Mouse (Mus musculus): ENCODE data around the gene Deup1.
"Not testable (repeated sequence)": the region's sequence is repeated elsewhere in the genome, so short reads cannot be mapped to it uniquely, and the experiment has no call there.

The Deup1 gene

GRCm38 (mm10) chr9:15587157-15587854 lies 40.4 kb downstream of the Deup1 start:
- DNase-seq: no peak

GRCm38 (mm10) chr9:15585956-15586355 lies 41.8 kb downstream of the Deup1 start:
- DNase-seq: no peak

DNA sequence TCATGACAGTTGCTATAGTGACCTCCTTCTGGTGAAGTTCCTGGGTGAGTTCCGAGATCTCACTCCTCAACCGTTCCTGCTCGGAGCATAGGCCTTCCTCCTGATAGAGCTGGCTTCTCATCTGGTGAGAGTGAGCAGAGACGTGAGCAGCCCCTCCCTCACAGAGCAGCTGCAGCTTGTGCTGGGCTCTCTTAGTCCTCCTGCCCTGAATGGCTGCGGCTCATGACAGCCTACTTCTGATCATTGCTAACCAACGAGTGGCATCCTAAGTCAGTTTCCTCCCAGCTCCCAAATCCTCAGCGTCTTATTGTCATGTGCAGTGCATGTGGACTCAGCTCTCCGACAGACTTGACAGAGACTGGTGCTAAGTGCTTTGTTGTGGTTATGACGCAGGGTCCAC lies 43.5 kb downstream of the Deup1 start:
- DNase-seq: no peak

- DNase-seq: no peak
Measured at GRCm38 (mm10) chr9:15582026-15582425, 45.7 kb downstream of the Deup1 start.

DNA sequence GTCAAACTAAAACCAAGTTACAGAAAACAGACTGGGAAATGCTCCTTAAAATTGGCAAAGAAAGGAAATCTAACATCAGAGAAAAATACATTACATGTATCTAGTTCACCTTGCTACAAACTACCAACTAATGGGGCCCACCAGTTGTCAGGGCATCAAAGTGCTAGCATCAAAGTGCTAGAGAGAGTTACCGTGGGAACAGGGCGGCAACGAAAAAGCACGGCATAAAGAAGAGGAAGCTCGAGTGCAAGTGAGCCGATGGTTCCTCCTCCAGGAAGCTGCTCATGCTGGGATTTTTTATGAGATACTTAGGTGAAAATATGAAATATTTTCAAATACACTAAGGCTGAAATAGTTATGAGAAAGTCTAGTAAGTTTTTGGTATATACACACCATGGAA lies 47.6 kb downstream of the Deup1 start:
- no peak for DNase-seq

DNA sequence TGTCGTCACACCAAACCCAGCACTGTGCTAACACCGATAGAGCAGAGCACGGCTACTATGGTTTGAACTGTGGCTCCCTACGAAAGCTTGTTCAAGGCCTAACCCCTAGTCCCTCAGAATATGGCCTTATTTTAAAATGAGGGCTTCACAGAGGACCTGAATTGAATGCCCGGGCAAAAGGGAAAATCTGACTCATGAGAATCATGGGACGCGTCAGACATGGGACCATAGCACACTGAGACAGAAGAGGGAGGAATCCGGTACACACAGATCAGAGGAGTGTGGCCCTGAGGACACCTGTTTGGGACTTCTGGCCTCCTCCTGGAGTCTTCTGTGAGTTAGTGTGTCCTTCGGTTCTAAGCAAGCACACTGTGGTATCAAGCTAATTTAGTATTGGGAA lies 48.8 kb downstream of the Deup1 start:
- DNase-seq: no peak

DNA sequence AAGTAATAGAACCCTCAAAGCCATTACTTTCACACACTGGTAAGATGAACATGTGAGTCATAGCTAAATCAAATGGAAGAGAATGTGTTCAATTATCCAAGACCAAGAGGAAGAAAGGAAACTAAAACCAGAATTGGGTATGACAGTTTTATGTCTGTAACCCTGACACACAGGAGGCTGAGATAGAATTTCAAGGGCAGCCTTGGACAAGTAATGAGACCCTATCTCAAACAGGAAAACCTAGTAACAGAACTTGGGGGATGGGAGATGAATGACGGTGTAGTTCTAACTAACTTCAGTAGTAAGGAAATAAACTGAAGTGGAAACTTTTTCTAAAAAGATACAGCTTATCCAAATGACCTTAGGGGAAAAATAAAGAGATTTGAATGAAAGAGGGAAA lies 49.3 kb downstream of the Deup1 start:
- no peak for DNase-seq

- DNase-seq: no peak
Measured at GRCm38 (mm10) chr9:15574750-15575454, 52.8 kb downstream of the Deup1 start.

- DNase-seq: no peak
Measured at GRCm38 (mm10) chr9:15562353-15562752, 65.4 kb downstream of the Deup1 start.

DNA sequence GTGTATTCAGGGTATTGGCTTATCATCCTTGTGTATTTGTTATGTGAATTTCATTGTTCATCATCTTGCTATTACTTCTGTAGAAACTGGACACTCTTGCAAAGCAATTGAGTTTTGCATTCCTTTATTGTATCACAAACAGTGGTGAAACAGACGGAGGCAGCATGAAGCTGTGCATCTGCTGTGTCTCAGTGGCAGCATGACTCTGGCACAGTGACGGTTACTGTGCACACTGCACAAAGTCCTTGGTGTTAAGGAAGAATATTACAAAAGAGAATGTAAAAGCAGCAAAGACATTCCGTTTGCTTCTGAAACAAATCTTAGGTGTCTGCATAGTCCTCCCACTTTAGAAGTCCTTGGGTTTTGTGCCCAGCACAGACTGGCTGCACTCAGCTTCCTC lies 67.3 kb downstream of the Deup1 start:
- DNase-seq: no peak

DNA sequence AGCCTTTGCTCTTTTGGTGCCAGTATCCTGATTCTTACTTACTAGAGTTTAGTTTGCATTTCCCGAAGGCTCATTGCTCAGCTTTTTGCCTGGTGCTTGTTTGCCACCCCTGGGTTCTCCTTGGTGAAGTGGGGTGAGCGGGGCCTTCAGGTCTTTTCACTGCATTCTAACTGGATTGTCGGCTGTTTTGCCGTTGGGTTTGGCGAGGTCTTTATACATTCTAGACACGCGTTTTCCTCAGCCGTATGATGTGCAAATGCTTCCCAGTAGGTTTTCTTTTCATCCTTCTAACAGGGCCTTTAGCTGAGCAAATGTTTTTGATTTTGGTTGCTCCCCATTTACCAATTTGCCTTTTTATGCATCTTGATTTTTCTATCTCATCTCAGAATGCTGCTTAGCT lies 74.4 kb downstream of the Deup1 start:
- no peak for DNase-seq

GRCm38 (mm10) chr9:15551933-15552851 lies 75.5 kb downstream of the Deup1 start:
- DNase-seq: no peak

DNA sequence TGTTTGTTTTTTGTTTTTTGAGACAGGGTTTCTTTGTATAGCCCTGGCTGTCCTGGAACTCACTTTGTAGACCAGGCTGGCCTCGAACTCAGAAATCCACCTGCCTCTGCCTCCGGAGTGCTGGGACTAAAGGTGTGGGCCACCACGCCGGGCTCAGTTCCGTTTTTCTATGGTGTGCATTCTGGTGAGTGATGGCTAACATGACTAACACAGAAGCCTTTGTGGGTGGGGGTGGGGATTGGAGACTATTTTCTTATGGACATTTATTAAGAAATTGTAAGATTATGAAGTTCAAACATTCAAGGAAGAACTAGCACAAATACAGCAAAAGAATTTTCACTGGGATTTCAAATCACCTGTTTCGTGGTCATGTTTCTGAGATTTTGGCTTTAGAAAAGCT lies 76.7 kb downstream of the Deup1 start:
- not testable (repeated sequence) for DNase-seq

GRCm38 (mm10) chr9:15550461-15550961 lies 77.2 kb downstream of the Deup1 start:
- no peak for DNase-seq

DNA sequence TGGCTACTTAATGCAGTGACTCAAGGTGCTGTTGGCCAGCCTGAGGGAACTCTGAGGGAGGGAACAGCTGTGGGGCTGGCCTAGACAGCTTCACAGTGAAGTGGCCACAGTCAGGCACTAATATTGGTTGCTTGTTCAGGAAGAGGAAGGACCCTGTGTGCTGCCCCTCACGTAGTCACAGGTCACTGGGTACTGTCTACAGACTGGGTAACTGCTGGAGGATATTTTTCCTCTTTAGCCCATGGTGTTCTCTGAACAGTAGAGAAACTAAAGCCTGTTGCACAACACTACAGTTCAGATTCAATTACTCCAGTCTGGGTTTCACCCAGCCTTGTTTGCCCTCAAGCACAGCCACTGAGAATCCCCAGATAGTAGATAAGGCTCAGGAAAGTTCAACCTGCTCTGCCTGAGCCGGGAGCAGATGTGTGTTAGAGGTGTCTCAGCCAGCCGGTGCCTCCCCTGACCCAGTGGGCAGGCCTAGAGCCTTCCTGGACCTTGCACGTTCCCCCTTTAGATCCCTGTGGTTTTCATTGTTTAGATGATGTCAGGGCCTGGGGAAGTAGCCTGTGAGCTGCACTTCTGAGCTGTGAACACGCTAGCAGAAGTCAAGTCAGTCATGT lies 85.9 kb downstream of the Deup1 start:
- DNase-seq: no peak

DNA sequence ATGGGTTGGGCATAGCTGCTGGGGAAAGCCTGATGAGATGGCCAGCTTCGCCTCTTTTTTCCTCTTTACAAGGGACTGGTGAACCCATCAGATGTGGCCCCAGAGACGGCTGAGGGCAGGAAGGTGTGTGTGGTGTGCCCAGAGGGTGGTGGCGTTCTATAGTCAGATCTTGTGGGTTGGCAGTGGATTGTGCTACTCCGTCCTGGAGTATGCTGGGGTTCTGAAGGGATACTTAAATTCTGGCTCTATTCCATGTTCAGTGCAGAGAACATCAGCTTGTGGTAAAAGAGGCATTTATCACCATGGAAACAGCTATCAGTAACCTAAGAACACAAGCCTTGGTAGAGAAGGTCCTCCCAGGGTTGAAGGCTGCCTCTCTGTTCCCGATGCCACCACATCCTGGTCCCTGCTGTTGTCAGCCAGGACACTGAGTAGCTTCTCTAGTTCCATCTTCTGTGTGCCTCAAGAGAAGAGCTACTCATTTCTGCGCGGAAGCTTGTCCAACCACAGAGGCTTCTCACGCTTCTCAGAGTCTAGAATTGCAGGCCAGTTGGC lies 88.7 kb downstream of the Deup1 start:
- no peak for DNase-seq

- DNase-seq: no peak
Measured at GRCm38 (mm10) chr9:15537455-15538048, 90.2 kb downstream of the Deup1 start.

DNA sequence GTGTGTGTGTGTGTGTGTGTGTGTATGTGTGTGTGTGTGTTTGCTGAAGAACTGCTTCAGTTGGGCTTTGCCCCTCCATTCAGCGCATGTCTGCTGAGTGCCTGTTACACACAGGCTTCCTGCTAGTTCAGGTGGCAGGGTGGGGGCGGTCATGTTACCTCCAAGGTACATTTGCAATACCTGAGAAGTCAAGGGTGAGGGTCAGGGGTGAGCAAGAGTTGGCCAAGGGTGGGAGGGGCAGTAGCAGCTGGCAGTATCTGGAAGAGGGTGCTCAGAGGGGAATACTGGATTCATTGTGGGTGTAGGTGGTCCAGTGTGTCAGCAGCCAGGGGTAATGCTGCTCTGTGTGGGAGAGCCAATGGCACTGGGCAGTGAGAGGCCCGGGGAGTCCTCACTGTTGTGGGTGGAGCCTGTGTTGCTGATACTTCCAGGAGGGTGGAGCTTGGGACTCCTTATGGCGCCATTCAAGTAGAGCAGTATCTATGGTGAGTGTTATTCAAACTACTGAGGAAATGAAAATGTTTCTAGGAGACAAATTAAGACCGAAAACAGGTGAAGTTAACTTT lies 90.8 kb downstream of the Deup1 start:
- DNase-seq: no peak

DNA sequence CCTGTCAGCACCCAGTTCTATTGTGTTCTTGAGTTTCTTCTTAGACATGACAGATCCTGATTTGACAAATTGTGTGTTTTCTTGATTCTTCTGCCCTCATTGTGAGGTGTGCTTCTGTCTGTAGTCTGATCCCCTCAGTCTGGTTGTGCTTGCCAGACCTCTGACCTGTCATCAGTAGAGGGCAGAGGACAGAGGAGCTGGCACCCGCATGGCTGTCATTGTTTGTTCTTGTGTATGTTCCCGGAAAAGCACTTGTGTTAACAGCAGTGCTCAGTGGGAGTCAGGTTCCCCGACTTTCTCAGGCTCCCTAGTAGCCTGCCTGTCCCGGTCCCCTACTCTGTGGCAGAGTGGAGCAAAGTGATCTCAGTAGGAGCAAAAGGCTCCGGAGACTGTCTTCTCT lies 92.3 kb downstream of the Deup1 start:
- no peak for DNase-seq

DNA sequence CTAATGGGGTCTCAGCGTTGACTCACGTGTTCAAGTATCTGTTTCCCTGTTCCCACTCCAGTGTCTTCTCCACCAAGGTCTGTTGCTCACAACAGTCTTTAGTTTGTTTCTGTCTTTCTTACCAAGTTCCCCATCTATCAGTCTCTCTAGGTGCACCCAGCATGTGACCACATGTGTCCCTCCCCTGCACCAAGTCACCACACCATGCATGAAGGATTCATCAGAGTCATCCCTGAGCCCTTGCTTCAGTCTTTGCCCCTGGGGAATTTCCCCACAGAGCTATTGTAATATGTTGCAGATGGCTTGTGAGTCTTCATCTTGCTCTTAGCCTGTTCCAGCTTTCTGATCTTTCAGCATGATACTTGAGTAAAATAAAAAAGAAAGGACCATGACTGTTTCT lies 93.6 kb downstream of the Deup1 start:
- no peak for DNase-seq

DNA sequence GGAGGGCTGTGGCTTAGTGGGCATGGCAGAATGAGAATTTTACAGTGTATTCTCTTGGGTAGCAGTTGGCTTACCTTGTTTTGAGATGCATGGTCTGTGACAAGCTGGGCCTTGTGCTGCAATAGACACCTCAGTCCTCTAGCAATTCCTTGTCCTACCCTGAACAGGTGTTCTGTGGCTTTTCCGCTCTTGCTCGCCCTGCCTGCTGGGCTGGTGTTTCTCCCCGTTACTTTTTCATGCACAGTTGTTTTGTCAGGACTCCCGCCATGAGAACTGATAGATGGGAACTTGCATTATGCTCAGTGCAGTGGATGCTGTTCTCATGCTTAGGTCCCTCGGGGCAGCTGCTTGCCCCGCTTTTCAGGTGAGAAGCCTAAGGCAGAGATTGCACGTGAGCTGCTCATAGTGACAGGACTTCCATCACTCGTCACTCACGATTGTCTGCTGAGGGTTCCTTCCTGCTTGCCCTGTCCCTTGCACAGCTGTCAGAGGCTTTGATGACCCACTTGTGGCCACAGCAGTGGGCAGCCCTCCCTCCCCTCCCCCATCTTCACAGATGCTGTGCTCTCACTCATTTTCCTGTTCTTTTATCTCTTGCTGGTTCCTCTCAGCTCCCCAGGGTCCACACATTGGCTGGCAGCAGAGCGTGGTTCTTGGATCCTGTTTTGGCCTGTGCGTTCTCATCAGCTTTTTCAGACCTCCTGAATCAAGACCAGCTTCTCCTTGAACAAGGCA lies 94.2 kb downstream of the Deup1 start:
- no peak for DNase-seq

Measured in kidney, postnatal 10 days (tissue).